ENCODE assay signal across 11 mouse cellular contexts in the genomic region with DNA sequence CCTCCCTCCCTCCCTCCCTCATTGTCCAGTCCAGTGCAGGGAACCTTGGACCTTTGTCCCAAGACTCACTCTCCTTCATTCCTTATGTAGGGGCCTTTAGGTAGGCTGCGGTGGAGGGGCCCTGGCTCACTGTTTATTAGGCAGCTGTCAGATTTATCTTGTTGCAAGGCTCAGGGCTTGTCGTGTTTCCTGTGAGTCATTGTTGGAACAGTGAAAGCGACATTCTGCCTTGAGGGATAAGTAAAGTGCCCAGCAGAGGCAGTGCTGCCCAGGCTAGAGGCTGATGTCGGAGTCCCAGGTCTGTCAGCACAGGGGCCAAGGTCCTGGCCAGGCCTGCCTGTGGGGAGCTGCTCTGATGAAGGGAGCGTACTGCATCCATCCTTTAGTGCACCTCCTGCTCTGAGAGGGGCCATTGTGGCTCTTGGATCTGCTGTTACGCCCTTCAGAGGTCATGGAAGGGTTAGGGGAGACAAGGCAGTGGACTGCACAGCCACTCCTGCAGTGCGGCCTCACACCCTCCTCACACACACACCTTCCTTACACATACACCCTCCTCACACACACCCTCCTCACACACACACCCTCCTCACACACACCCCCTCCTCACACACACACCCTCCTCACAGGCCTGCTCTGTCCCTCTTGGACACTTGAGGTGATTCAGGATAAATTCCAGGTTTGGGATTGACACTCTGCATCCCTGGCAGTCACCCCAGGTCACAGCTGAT. TPM values are rescaled to one million over a fixed set of nuclear protein-coding genes. Genes with fewer than 3 reads are reported as not detected.
A peak's percentile ranks its signal among the peaks of the same experiment; 100 is the strongest.
DNase-seq lines count a peak whose midpoint lies in the region; ATAC-seq lines count a peak whose summit lies in the region.
"Had no signal": no experiment of that assay in that cellular context is flagged by ENCODE, and none has a peak within 500 bp of the region (broad histone marks: within the 10 kb centered on the region; RNA-seq: fewer than 3 reads in every experiment).

No protein-coding gene starts in this region.

- no peak overlapping the region for H3K9ac ChIP-seq in liver, embryonic 12.5 days
- H3K9ac ChIP-seq in liver, embryonic 11.5 days (ENCODE audit: low read depth, low read length), result no peak overlapping the region
- no peak overlapping the region for H3K9ac ChIP-seq in forebrain, embryonic 14.5 days (ENCODE audit: low read length)
- H3K9ac ChIP-seq: limb, embryonic 13.5 days had no signal

- DNase-seq in liver, embryonic 11.5 days (ENCODE audit: low spot score), result no peak
- peak; percentile 41 for DNase-seq in NIH3T3 (ENCODE audit: low read depth)
- DNase-seq in embryonic facial prominence, embryonic 10.5 days (ENCODE audit: low spot score), result no peak
- DNase-seq in kidney, postnatal 36 days, result peak; percentile 43 to 50
- no peak for DNase-seq in testis, postnatal 10 days (ENCODE audit: low spot score)
- DNase-seq in forebrain, embryonic 14.5 days (ENCODE audit: low spot score), result no peak
- no peak for DNase-seq in gastrocnemius, postnatal 25 days
- DNase-seq: cerebellum, adult 8-10 months; right cerebral cortex, postnatal 14 days had no signal

- no peaks in the 10 kb centered on the region for H3K9me3 ChIP-seq in liver, embryonic 12.5 days (replicated peaks)
- no peaks in the 10 kb centered on the region for H3K9me3 ChIP-seq in liver, embryonic 11.5 days (ENCODE audit: control insufficient read depth, low read length)
- H3K9me3 ChIP-seq in embryonic facial prominence, embryonic 10.5 days, result no peaks in the 10 kb centered on the region
- H3K9me3 ChIP-seq in forebrain, embryonic 14.5 days (replicated peaks; ENCODE audit: control insufficient read depth, low read length), result no peaks in the 10 kb centered on the region
- H3K9me3 ChIP-seq: limb, embryonic 13.5 days had no signal

- peaks cover 92% of the 10 kb centered on the region for H3K36me3 ChIP-seq in liver, embryonic 12.5 days
- peaks cover 19% of the 10 kb centered on the region for H3K36me3 ChIP-seq in liver, embryonic 11.5 days (ENCODE audit: control insufficient read depth, insufficient read depth, low read length)
- H3K36me3 ChIP-seq in embryonic facial prominence, embryonic 10.5 days (replicated peaks), result peaks cover 95% of the 10 kb centered on the region
- peaks cover 80% of the 10 kb centered on the region for H3K36me3 ChIP-seq in forebrain, embryonic 14.5 days (ENCODE audit: control insufficient read depth, insufficient read depth, low read length)

- H3K4me3 ChIP-seq in liver, embryonic 12.5 days, result no peak overlapping the region
- no peak overlapping the region for H3K4me3 ChIP-seq in liver, embryonic 11.5 days (ENCODE audit: low read depth, low read length)
- no peak overlapping the region for H3K4me3 ChIP-seq in embryonic facial prominence, embryonic 10.5 days
- H3K4me3 ChIP-seq in forebrain, embryonic 14.5 days (ENCODE audit: low read depth, low read length), result no peak overlapping the region
- H3K4me3 ChIP-seq: limb, embryonic 13.5 days had no signal

- peaks cover 14% of the 10 kb centered on the region; the same call in 1 of the 2 replicates for H3K4me1 ChIP-seq in liver, embryonic 12.5 days
- H3K4me1 ChIP-seq in liver, embryonic 11.5 days (replicated peaks; ENCODE audit: control insufficient read depth, insufficient read depth, low read length), result peaks cover 7% of the 10 kb centered on the region
- H3K4me1 ChIP-seq in embryonic facial prominence, embryonic 10.5 days, result peaks cover 42% of the 10 kb centered on the region
- H3K4me1 ChIP-seq in forebrain, embryonic 14.5 days (ENCODE audit: control insufficient read depth, insufficient read depth, low read length), result no peaks in the 10 kb centered on the region

- H3K27me3 ChIP-seq in liver, embryonic 12.5 days (replicated peaks), result no peaks in the 10 kb centered on the region
- no peaks in the 10 kb centered on the region for H3K27me3 ChIP-seq in liver, embryonic 11.5 days (replicated peaks; ENCODE audit: control insufficient read depth, insufficient read depth, low read length)
- H3K27me3 ChIP-seq in embryonic facial prominence, embryonic 10.5 days (replicated peaks; ENCODE audit: low read depth, poor library complexity, severe bottlenecking), result peaks cover 3% of the 10 kb centered on the region; the same call in 1 of the 2 replicates
- H3K27me3 ChIP-seq in forebrain, embryonic 14.5 days (replicated peaks; ENCODE audit: control insufficient read depth, insufficient read depth, low read length), result no peaks in the 10 kb centered on the region
- H3K27me3 ChIP-seq: limb, embryonic 13.5 days had no signal

- H3K4me2 ChIP-seq in liver, embryonic 12.5 days, result no peak overlapping the region
- H3K4me2 ChIP-seq in liver, embryonic 11.5 days, result no peak overlapping the region
- no peak overlapping the region for H3K4me2 ChIP-seq in forebrain, embryonic 14.5 days (ENCODE audit: low read length)
- H3K4me2 ChIP-seq: limb, embryonic 13.5 days had no signal

- WGBS in liver, embryonic 12.5 days (ENCODE audit: insufficient replicate concordance), result 56% methylated on average over 7 of the region's 7 CpGs
- WGBS in liver, embryonic 11.5 days, result 49% methylated on average over 7 of the region's 7 CpGs
- 59% methylated on average over 7 of the region's 7 CpGs for WGBS in embryonic facial prominence, embryonic 10.5 days
- WGBS in forebrain, embryonic 14.5 days, result 58% methylated on average over 7 of the region's 7 CpGs

- 0 out of 2 replicates have a peak, but pooled peaks have one; percentile 23 for ATAC-seq in liver, embryonic 12.5 days
- ATAC-seq in liver, embryonic 11.5 days (replicated peaks; ENCODE audit: low FRiP score), result no peak
- ATAC-seq in forebrain, embryonic 14.5 days, result no peak

- no peak overlapping the region for H3K27ac ChIP-seq in liver, embryonic 12.5 days
- no peak overlapping the region for H3K27ac ChIP-seq in liver, embryonic 11.5 days (ENCODE audit: low read depth, low read length)
- H3K27ac ChIP-seq in embryonic facial prominence, embryonic 10.5 days (replicated peaks), result peak overlapping the region; percentile 30
- no peak overlapping the region for H3K27ac ChIP-seq in forebrain, embryonic 14.5 days (ENCODE audit: low read depth, low read length)
- H3K27ac ChIP-seq: limb, embryonic 13.5 days had no signal

RNA-seq across cellular contexts. Expression of a gene that starts 39.3 kb away (rescaled TPM):
- 26.9 and 27.5 TPM in 2 replicates for polyA plus RNA-seq in liver, embryonic 12.5 days (2016; fragmentation: Nextera tagmentation; extraction: Ambion mirVana)
- polyA plus RNA-seq in liver, embryonic 11.5 days (2014; fragmentation: Nextera tagmentation; extraction: Ambion mirVana), result 20.9 and 22.8 TPM in 2 replicates
- 50.6 and 51.8 TPM in 2 replicates for polyA plus RNA-seq in embryonic facial prominence, embryonic 10.5 days (2016; fragmentation: Nextera tagmentation; extraction: Ambion mirVana)
- 43.6 and 56.3 TPM in 2 replicates for polyA plus RNA-seq in forebrain, embryonic 14.5 days (2014; fragmentation: Nextera tagmentation; extraction: Ambion mirVana)
- 10 to 100 TPM; 40.7 to 45.1 TPM for total RNA-seq in gastrocnemius, postnatal 25 days (2021)

RNA-seq across cellular contexts. Expression of a gene that starts 45.2 kb away (rescaled TPM):
- 69.8 and 72.0 TPM in 2 replicates for polyA plus RNA-seq in liver, embryonic 12.5 days (2016; fragmentation: Nextera tagmentation; extraction: Ambion mirVana)
- 111 and 117 TPM in 2 replicates for polyA plus RNA-seq in liver, embryonic 11.5 days (2014; fragmentation: Nextera tagmentation; extraction: Ambion mirVana)
- 255 TPM in 2 replicates for polyA plus RNA-seq in embryonic facial prominence, embryonic 10.5 days (2016; fragmentation: Nextera tagmentation; extraction: Ambion mirVana)
- 113 and 119 TPM in 2 replicates for polyA plus RNA-seq in forebrain, embryonic 14.5 days (2014; fragmentation: Nextera tagmentation; extraction: Ambion mirVana)
- total RNA-seq in gastrocnemius, postnatal 25 days (2021), result 10 to 100 TPM; 13.8 to 16.2 TPM

Comparison
In these comparisons a context has a peak if more than half of its experiments do, and no peak if none do; other contexts are left out.
1. DNase-seq: peak in NIH3T3 (single experiment) and kidney, postnatal 36 days (2 of 2); none in liver, embryonic 11.5 days (single experiment), embryonic facial prominence, embryonic 10.5 days (single experiment), testis, postnatal 10 days (single experiment), forebrain, embryonic 14.5 days (single experiment) and gastrocnemius, postnatal 25 days (single experiment).